Mouse (Mus musculus): ENCODE results near the gene Hba-x. TPM values are rescaled to one million over a fixed set of nuclear protein-coding genes. Genes with fewer than 3 reads are reported as not detected.
A peak's percentile ranks its signal among the peaks of the same experiment; 100 is the strongest.

The Hba-x gene
- polyA plus RNA-seq, 1 experiment, result not detected

DNA sequence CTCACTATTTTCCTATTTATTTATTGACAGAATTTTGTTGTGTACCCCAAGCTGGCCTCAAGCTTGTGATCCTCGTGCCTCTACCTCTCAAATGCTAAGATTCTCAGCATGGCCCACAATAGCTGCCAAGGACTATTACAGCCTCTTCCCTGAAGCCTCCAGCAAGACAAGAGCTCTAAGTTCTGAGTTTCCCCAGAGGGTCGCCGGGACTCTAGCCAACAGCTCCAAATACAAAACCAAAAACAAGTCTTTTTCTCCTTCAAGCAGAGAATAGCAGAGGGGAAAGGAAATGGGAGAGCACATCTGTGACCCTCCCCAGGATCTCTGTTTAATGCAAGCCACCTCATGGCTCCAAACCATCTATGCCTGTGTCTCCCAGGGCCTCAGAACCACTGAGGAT lies 32.1 kb upstream of the Hba-x start:
- TF ChIP-seq CTCF (IDR thresholded peaks at IDR 0.05; ENCODE audit: insufficient read depth, low read depth, low read length) (no peak), POLR2A (IDR thresholded peaks at IDR 0.05; ENCODE audit: insufficient read depth, low read depth, low read length) (no peak)
- 32% methylated on average over 3 of the region's 3 CpGs for WGBS
- peaks cover 10% of the 10 kb centered on the region for H3K4me1 ChIP-seq (ENCODE audit: control insufficient read depth, insufficient read depth, low read length)
- H3K4me3 ChIP-seq (ENCODE audit: insufficient read depth, low read depth, low read length), result no peak overlapping the region
- 0 out of 2 replicates have a peak overlapping the region, but pooled peaks have one; percentile 12 for H3K27ac ChIP-seq (ENCODE audit: insufficient read depth, low read depth, low read length)

- H3K4me3 ChIP-seq (ENCODE audit: insufficient read depth, low read depth, low read length), result no peak overlapping the region
- TF ChIP-seq POLR2A (IDR thresholded peaks at IDR 0.05; ENCODE audit: insufficient read depth, low read depth, low read length), result no peak
- no peak for TF ChIP-seq CTCF (IDR thresholded peaks at IDR 0.05; ENCODE audit: insufficient read depth, low read depth, low read length)
- no peak overlapping the region for H3K27ac ChIP-seq (ENCODE audit: insufficient read depth, low read depth, low read length)
- H3K4me1 ChIP-seq (ENCODE audit: control insufficient read depth, insufficient read depth, low read length), result peaks cover 10% of the 10 kb centered on the region
- WGBS, result 73% methylated on average over 1 of the region's 1 CpGs
Measured at GRCm38 (mm10) chr11:32244617-32245016, 31.6 kb upstream of the Hba-x start.

DNA sequence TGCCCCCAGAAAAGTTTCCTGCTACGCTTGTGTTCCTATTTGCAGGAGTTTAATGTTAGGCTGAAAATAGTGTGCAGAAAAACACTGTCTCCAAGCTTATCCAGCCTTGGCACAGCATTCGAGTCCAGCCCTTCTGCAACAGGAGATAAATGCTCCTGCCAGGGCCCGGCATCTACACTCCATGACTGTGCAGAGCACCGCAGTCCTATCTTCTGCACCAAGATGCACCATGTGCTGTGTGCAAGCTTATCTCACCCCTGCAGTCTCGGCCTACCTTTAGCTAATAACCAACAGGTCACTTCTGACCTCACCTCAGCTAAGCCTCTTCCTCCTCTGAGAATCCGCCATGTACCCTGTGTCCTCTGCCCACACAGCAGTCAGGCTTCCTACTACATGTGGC lies 30.6 kb upstream of the Hba-x start:
- WGBS, result 87% methylated on average over 6 of the region's 6 CpGs
- H3K27ac ChIP-seq (ENCODE audit: insufficient read depth, low read depth, low read length), result no peak overlapping the region
- TF ChIP-seq POLR2A (IDR thresholded peaks at IDR 0.05; ENCODE audit: insufficient read depth, low read depth, low read length) (no peak), CTCF (IDR thresholded peaks at IDR 0.05; ENCODE audit: insufficient read depth, low read depth, low read length) (no peak)
- H3K4me1 ChIP-seq (ENCODE audit: control insufficient read depth, insufficient read depth, low read length), result peaks cover 10% of the 10 kb centered on the region
- H3K4me3 ChIP-seq (ENCODE audit: insufficient read depth, low read depth, low read length), result no peak overlapping the region

DNA sequence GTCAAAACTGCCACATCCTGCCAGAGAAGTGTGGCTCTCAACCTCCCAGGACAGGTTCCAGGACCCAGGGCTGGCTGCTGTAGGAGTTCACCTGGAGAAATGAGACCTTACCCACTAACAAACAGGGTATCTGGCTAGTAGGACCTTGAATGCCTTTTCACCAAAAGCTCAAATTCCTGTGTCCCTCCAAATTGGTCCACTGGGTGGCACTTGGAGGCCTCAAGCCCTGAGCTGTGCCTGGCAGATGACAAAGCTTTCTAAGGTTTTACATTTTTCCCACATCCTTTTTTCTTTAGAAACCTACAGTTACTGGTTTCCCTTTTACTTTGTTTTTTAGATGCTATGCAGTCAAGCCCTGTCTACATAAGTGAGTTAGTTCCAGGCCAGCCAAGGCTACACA lies 29.1 kb upstream of the Hba-x start:
- no peak overlapping the region for H3K4me3 ChIP-seq (ENCODE audit: insufficient read depth, low read depth, low read length)
- no peak for TF ChIP-seq POLR2A (IDR thresholded peaks at IDR 0.05; ENCODE audit: insufficient read depth, low read depth, low read length)
- TF ChIP-seq CTCF (IDR thresholded peaks at IDR 0.05; ENCODE audit: insufficient read depth, low read depth, low read length), result no peak
- no peak overlapping the region for H3K27ac ChIP-seq (ENCODE audit: insufficient read depth, low read depth, low read length)
- peaks cover 10% of the 10 kb centered on the region for H3K4me1 ChIP-seq (ENCODE audit: control insufficient read depth, insufficient read depth, low read length)

GRCm38 (mm10) chr11:32248350-32248749 lies 27.9 kb upstream of the Hba-x start:
- 84% methylated on average over 3 of the region's 3 CpGs for WGBS
- Histone ChIP-seq H3K4me3 (ENCODE audit: insufficient read depth, low read depth, low read length) (no peak overlapping the region), H3K4me1 (ENCODE audit: control insufficient read depth, insufficient read depth, low read length) (peaks cover 7% of the 10 kb centered on the region), H3K27ac (ENCODE audit: insufficient read depth, low read depth, low read length) (no peak overlapping the region)
- TF ChIP-seq POLR2A (IDR thresholded peaks at IDR 0.05; ENCODE audit: insufficient read depth, low read depth, low read length), result no peak
- no peak for TF ChIP-seq CTCF (IDR thresholded peaks at IDR 0.05; ENCODE audit: insufficient read depth, low read depth, low read length)

DNA sequence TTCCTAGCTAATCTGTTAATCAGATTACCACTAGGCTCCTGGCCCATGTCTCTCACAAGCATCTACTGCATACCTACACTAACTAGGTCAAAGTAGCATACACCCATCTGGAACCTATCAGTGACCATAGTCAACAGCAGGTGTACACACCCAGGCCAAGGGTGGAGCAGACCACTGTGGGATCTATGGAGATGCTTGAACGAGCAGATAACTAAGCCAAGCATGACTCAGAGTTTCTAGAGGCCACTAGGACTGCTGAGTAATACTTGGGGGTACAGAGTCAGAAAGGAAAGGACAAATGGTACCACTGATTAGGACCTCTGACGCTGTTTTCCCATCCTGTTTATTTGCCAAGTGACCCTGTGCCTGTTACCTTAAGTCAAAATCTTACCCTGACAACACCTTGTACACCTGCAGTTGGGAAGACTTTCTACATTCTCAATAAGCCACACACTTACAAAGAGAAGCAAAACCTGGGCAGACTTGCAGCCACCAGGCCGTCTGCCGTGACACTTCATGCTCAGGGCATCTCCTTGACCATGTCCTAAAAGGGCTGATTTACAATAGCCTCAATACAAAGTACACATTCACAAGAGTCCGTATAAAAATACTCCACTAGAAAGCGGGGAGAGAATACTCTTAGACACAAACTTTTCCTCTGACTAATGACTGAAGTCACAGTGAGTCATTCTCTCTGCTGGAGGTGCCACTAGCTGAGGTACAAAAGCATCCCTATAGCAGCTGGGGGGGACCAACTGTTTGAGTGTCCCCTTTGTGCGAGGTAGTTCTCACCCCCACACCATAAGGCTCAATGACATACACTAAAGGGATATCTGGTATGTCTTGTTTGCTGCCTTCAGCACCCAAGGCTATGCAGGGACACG lies 25.1 kb upstream of the Hba-x start:
- no peak overlapping the region for H3K27ac ChIP-seq (ENCODE audit: insufficient read depth, low read depth, low read length)
- no peaks in the 10 kb centered on the region; the same call in 1 of the 2 replicates for H3K4me1 ChIP-seq (ENCODE audit: control insufficient read depth, insufficient read depth, low read length)
- TF ChIP-seq CTCF (IDR thresholded peaks at IDR 0.05; ENCODE audit: insufficient read depth, low read depth, low read length) (no peak), POLR2A (IDR thresholded peaks at IDR 0.05; ENCODE audit: insufficient read depth, low read depth, low read length) (no peak)
- H3K4me3 ChIP-seq (ENCODE audit: insufficient read depth, low read depth, low read length), result no peak overlapping the region
- 68% methylated on average over 8 of the region's 8 CpGs for WGBS

DNA sequence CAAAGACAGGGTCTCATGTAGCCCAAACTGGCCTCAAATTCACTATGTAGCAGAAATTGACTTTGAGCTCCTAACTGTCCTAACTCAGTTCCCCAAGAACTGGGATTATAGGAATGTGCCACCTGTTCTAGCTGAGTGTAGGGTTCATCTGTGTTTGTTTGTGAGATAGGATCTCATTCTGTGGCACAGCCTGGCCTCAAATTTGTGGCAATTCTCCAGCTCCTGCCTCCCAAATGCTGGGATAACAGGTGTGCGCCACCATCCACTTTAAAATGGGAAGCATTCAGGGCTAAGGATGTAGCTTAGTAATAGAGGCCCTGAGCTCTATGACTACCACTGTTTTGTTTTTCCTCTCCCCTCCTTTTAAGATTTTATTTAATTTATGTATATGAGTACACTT lies 23.1 kb upstream of the Hba-x start:
- TF ChIP-seq POLR2A (IDR thresholded peaks at IDR 0.05; ENCODE audit: insufficient read depth, low read depth, low read length) (no peak), CTCF (IDR thresholded peaks at IDR 0.05; ENCODE audit: insufficient read depth, low read depth, low read length) (no peak)
- no peaks in the 10 kb centered on the region; the same call in 1 of the 2 replicates for H3K4me1 ChIP-seq (ENCODE audit: control insufficient read depth, insufficient read depth, low read length)
- H3K27ac ChIP-seq (ENCODE audit: insufficient read depth, low read depth, low read length), result no peak overlapping the region
- WGBS, result 97% methylated on average over 1 of the region's 1 CpGs
- H3K4me3 ChIP-seq (ENCODE audit: insufficient read depth, low read depth, low read length), result no peak overlapping the region

- Histone ChIP-seq H3K27ac (ENCODE audit: insufficient read depth, low read depth, low read length) (no peak overlapping the region), H3K4me3 (ENCODE audit: insufficient read depth, low read depth, low read length) (no peak overlapping the region), H3K4me1 (ENCODE audit: control insufficient read depth, insufficient read depth, low read length) (no peaks in the 10 kb centered on the region; the same call in 1 of the 2 replicates)
- no peak for TF ChIP-seq POLR2A (IDR thresholded peaks at IDR 0.05; ENCODE audit: insufficient read depth, low read depth, low read length)
- TF ChIP-seq CTCF (IDR thresholded peaks at IDR 0.05; ENCODE audit: insufficient read depth, low read depth, low read length), result no peak
- WGBS, result 97% methylated on average over 1 of the region's 1 CpGs
Measured at GRCm38 (mm10) chr11:32256146-32256545, 20.1 kb upstream of the Hba-x start.

- Histone ChIP-seq H3K27ac (ENCODE audit: insufficient read depth, low read depth, low read length) (no peak overlapping the region), H3K4me3 (ENCODE audit: insufficient read depth, low read depth, low read length) (no peak overlapping the region), H3K4me1 (ENCODE audit: control insufficient read depth, insufficient read depth, low read length) (no peaks in the 10 kb centered on the region)
- 96% methylated on average over 3 of the region's 3 CpGs for WGBS
- no peak for TF ChIP-seq POLR2A (IDR thresholded peaks at IDR 0.05; ENCODE audit: insufficient read depth, low read depth, low read length)
- TF ChIP-seq CTCF (IDR thresholded peaks at IDR 0.05; ENCODE audit: insufficient read depth, low read depth, low read length), result no peak
Measured at GRCm38 (mm10) chr11:32256566-32256965, 19.6 kb upstream of the Hba-x start.
